Mouse (Mus musculus) testis, postnatal 10 days (tissue): ENCODE data around the gene Tmod1.
A peak's percentile ranks its signal among the peaks of the same experiment; 100 is the strongest.

Experiments
- DNase-seq: peaks from one replicate; pipeline ENCODE4 v3.0.0; 2021; ENCODE audit warnings: low spot score

The Tmod1 gene

DNA sequence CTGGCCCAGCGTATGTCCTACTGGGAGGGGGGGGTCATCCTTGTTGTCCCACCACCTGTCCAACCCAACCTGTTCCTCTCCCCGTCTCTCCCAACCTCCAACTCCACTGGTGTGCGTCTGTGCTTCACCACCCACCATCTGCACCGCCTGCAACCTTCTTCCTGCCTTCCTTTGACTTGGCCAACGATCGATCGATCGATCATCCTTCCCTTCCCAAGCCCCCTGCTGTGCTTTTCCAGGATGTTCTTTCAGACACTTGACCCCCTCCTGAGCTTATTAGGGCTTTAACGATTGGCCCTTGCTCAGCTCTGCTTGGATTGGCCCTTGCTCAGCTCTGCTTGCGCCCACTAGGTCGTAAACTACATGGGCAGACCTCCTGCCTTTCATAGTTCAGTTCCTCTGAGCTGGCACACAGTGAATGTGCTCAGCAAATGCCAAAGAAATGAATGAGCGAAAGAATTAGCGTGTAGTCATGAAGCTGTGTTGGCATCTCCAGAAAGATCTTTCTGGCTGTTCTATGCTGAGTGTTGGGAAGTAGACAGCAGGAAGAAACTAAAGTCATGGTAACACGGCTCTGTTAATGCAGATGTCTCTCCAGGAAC lies 50.9 kb downstream of the Tmod1 start:
- no peak for DNase-seq

DNA sequence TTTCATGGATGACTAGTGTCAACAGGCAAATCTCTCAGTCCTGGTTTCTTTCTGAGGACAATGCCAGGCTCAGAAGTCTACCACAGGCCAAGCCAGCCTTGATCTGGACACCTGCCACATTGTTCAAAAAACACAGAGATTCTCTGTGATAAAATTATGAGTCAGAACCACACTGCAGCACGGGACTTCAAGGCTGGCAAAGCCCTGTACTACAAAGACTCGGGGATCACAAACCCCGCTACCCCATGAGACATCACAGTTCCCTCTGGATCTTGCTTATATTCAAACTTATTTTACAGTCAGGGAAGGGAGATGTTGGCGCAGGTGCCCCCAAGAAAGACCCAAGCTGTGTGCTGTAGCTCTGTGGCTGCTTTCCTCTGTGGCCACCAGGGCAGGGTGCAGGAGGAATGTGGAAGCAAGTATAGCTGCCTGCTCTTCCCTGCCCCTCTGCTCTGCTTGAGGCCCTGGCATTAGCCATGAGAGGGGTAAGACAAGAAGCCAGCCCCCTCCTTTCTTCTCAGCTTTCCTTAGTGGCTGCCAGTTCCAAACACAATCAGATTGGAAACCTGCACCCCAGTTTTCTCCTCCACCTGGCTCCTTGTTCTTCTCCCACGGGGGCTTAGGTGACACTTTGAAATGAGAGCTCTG lies 53.8 kb downstream of the Tmod1 start:
- DNase-seq: no peak

DNA sequence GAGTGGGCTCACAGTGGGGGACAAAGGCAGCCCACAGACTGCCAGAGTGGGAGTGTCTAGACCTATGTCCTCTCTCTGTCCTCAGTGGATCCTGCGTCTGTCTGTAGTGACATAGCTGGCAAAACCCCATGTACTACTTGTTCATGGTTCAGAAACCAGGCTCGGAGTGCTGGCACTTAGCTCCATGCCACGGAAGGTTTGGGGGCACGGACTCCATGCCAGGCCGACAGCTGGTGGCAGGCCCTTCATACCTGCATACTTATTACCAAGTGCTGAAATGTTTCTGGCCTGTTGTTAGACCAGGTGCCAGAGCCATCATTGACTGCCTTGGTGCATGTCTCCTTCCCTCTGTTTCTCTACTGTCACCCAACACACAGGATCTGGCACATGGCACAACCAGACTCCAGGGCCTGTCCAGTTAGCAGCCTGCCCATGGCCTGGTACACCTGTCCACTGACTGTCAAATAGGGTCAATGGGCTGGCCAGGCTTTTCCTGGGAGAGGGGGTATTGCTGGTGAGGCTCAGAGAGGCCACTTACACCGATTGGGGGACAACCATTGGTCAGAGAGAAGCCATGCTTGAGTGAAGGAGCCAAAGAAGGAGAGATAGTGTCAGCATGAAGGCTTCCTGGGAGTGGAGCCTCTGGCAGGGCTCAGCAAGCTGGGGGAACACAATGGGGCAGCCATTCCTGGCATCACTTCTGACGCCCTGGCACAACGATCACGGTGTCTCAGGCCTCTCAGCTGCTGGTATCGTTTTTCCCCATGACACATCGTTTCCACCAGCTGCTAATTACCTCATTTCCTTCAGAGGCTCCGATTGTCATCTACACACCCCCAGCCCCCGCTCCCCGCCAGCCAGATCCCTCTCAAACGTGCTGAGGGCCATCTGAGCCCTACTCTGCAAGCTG lies 56.4 kb downstream of the Tmod1 start:
- DNase-seq: no peak

DNA sequence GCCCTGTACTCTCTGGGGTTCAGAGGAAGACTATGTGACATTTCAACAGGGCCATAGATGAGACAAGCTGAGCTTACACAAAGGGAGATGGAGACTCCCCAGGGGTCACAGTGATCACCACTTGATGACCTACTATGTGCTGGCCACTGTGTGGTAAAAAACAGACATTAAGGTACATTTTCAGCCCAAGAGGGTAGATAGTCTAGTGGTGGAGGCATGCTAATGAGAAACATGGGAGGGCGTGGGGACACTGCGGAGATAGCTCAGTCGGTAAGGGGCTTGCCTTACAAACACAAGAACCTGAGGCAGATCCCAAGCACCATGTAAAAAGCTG lies 57.1 kb downstream of the Tmod1 start:
- DNase-seq: no peak

GRCm38 (mm10) chr4:46096546-46096945 lies 57.8 kb downstream of the Tmod1 start:
- no peak for DNase-seq

- DNase-seq: no peak
Observed at GRCm38 (mm10) chr4:46097591-46097990, 58.9 kb downstream of the Tmod1 start.

GRCm38 (mm10) chr4:46099132-46099531 lies 60.4 kb downstream of the Tmod1 start:
- DNase-seq: no peak

DNA sequence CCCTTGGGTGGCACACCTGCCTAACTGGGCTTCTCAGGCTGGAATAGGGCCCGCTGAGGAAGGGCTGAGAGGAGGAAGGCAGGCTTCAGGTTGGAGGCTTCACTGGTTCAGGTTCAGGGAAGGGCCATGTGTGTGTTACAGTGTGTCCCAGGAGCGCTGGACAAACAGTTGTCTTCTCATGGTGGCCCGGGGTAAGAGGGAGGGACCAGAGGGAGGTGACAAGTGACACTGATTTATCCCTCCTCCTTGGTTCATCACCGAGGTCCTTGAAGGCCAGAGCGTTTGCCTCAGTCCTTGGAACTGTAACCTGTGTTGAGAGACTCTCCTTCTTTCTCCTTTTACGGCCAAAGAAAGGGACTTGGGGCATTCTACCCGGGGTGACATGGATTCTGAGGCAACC lies 61.8 kb downstream of the Tmod1 start:
- DNase-seq: no peak

DNA sequence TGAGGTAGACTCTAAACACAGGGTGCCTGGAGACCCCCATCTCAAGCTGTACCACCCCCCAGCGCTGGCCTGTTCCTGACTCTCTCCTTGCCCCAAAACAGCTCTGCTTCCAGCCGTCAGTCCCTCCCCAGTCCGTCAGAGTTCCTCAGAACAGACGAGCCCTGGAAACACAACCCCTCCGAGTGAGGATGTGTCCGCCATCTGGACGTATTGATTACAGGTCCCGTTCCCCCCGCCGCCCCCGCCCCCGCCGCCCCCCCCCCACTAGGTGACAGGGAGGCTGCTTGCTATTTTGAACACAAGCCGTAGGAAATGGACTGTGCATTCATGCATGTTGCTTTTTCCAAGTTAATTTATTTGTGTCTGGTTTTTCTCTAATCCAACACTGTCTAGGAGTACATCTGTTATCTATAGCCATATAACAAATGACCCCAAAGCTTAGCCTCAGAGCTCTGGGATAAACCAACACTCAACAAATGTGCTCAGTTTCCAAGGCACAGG lies 62.5 kb downstream of the Tmod1 start:
- DNase-seq: no peak

DNA sequence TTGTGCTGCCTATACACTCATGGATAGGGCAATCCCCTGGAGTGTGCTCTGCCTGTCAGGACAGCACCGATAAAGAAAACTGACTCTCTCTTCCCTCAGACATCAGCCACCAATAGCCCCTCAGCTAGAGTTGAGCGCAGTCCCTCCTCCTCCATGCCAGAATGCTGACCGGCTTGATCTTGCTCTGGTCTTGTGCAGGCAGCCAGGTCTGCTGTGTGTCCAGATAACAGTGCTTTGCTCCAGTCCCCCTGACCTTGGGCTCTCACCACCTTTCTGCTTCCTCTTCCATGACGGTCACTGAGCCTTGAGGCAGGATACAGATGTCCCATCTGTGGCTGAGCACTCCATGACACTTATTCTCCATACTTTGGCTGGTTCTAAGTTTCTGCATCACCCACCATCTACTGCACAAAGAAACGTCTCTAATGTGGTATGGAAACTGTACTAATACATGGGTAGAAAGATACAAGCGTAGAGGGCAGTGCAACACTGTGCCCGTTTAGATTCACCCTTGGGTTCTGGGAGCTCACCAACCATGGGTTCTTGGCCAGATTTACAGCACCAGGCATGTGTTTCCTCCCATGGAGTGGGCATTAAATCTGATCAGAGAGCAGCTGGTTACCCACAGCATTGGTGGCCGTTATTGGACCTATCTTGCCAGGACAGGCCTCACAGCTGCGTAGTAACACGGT lies 63.5 kb downstream of the Tmod1 start:
- no peak for DNase-seq

DNA sequence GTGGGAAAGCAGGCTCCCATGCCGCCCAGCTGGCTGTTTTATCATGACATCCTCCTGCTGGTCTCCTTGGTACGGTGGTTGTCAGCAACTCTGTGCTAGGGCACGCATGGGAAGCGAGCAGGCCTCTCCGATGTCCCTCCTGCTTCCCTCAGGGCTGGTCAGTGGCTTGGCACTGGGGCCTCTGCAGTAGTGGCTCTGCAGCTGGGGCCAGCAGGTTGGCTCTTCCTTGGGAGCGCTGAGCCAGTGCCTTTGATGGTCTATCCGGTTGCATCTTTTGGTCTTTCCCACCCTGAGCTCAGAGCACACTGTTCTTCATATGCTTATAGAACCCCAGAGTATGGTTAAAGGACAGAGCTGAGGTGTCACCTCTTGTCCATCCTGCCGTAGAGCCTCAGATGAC lies 71.3 kb downstream of the Tmod1 start:
- DNase-seq: no peak

DNA sequence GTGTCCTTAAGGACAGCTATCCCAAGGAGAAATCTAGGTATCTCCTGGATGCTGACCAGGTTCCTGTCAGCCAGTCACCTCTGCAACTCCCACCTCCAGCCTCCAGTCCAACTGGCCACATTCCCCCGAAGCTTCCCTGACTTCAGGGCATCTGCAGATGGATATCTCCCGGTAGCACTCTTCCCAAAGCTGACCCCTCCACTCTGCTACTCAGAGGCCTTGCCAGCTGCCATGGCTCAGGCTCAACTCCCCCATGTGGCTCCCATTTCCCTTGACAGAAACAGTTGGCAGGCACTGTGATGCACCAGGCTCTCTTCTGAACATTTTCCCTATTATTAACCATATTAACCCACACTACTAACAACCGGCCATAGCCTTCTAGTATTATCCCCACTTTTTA lies 72.6 kb downstream of the Tmod1 start:
- DNase-seq: no peak

DNA sequence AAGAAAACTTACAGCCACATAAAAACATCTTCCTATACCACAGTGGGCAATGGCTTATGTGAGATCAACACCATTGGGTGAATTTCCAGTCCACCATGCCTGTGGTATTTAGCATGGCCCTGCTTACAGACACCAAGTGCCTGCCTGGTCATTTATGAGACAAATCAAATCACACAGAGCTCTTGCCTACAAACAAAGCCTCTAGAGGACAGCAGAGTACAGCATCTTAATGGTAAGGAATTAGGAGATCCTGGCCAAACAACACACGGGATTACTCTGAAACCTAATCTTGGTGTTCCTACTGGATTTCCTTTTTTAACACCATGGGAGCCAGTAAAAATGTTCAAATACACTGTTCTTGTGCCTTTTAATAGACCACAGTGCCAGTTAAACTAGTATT lies 76.6 kb downstream of the Tmod1 start:
- no peak for DNase-seq

- peak; percentile 55 for DNase-seq
Observed at GRCm38 (mm10) chr4:46116544-46117175, 77.9 kb downstream of the Tmod1 start.

GRCm38 (mm10) chr4:46117536-46117935 lies 78.8 kb downstream of the Tmod1 start:
- DNase-seq: no peak

DNA sequence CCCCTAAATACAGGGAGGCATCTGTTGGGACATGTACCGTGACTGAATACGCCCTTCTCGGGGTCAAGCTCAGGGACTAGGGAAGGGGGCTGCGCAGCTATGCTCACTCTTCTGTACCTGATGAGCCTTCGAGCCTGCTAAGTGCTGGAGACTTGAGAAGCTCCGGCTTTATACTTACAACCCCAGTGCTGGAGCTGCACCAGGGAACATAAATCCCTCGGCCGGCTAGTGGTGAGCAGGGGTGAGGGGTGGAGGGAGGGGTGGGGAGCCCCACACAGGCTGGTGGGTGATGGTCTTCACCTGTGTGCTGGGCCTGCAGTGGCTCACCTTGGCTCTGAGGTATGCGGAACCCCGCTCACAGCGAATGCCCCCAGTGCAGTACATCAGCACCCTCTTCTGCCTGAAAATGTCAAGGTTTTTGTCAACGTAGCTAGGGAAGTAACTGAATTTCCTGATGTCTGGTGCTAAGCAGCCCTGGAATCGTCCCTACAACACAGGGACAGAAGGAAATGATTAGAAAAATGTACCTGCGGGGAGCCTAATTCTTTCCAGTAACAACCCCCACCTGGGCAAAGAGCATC lies 80.9 kb downstream of the Tmod1 start:
- no peak for DNase-seq

- no peak for DNase-seq
Observed at GRCm38 (mm10) chr4:46120767-46121166, 82.0 kb downstream of the Tmod1 start.

- DNase-seq: no peak
Observed at GRCm38 (mm10) chr4:46123358-46123757, 84.6 kb downstream of the Tmod1 start.

DNA sequence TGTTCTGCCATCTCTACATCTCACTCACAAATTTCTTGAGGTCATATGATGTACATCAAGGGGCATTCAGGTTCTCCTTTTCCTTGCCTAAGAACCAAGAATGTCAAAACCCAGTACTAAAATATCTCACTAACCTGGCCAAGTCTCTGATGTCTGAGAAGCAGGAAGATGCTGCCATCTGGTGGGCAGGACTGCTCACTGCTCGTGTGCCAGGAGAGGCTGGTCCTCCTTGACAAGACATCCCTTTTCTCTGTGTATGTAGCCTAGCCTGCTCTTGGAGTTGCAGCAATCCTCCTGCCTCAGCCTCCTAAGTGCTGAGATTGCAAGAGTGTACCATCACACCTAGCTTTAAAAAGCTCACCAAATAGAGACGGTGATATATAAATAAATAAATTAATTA lies 87.8 kb downstream of the Tmod1 start:
- DNase-seq: peak; percentile 83

GRCm38 (mm10) chr4:46129311-46130004 lies 90.7 kb downstream of the Tmod1 start:
- DNase-seq: no peak

DNA sequence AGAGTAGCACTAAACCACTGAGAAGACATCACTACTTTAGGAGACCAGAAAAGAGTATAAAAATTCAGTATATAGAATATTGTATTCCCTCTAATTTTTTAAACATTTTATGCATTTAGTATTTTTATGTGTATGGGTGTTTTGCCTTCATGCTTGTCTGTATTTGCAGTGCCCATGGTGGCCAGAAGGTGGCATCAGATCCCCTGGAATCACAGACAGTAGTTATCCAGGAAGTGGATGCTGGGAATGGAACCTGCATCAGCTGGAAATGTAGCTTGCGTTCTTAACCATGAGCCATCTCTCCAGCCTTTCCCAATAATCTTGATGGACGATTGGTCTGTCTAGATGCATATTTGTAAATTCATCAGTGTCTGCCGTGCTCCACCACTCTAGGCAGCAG lies 91.5 kb downstream of the Tmod1 start:
- peak; percentile 74 for DNase-seq
